Mouse (Mus musculus) liver, embryonic 11.5 days (tissue): ENCODE results near the gene Zbtb48. TPM values are rescaled to one million over a fixed set of nuclear protein-coding genes. Genes with fewer than 3 reads are reported as not detected.

ENCODE experiments used
- ATAC-seq: fragments of 200-750 bp; cut with Nextera tagmentation; replicated peaks from 2 replicates; pipeline ENCODE4 v1.8.0; 2017; ENCODE audit warnings: moderate number of reproducible peaks, mild to moderate bottlenecking, moderate TSS enrichment, moderate library complexity; ENCODE audit not compliant: low FRiP score
- DNase-seq: peaks from one replicate; pipeline ENCODE4 v3.0.0-alpha.2; 2017; ENCODE audit warnings: low spot score
- H3K27ac ChIP-seq: fragments of 300-500 bp; sonication (generic); 2 replicates; pipeline ENCODE4 v1.5.1; 2014; ENCODE audit warnings: mild to moderate bottlenecking, low read depth, low read length, control low read depth
- H3K27me3 ChIP-seq: fragments of 300-500 bp; sonication (generic); replicated peaks from 2 replicates; pipeline ENCODE4 v1.6.1; 2014; ENCODE audit warnings: low read length, mixed read lengths; ENCODE audit not compliant: control insufficient read depth, insufficient read depth
- H3K36me3 ChIP-seq: fragments of 300-500 bp; sonication (generic); 2 replicates; pipeline ENCODE4 v1.6.1; 2014; ENCODE audit warnings: mild to moderate bottlenecking, low read length, moderate library complexity, mixed read lengths; ENCODE audit not compliant: control insufficient read depth, insufficient read depth
- H3K4me1 ChIP-seq: fragments of 300-500 bp; sonication (generic); replicated peaks from 2 replicates; pipeline ENCODE4 v1.6.1; 2014; ENCODE audit warnings: low read length, mixed read lengths; ENCODE audit not compliant: control insufficient read depth, insufficient read depth
- H3K4me2 ChIP-seq: fragments of 300-500 bp; sonication (generic); 2 replicates; pipeline ENCODE4 v1.6.1; 2014; ENCODE audit warnings: mild to moderate bottlenecking, control low read depth, moderate library complexity
- H3K4me3 ChIP-seq: fragments of 300-500 bp; sonication (generic); 2 replicates; pipeline ENCODE4 v1.5.1; 2014; ENCODE audit warnings: low read depth, low read length, control low read depth
- H3K9ac ChIP-seq: fragments of 300-500 bp; sonication (generic); 2 replicates; pipeline ENCODE4 v1.6.1; 2014; ENCODE audit warnings: low read depth, low read length, control low read depth
- H3K9me3 ChIP-seq: fragments of 300-500 bp; sonication (generic); 2 replicates; pipeline ENCODE4 v1.6.1; 2016; ENCODE audit warnings: low read length, inconsistent platforms, mixed read lengths; ENCODE audit not compliant: control insufficient read depth
- WGBS: fragments of 180-500 bp; shearing (Covaris S2); extraction: QIAGEN DNeasy Blood & Tissue Kit; methylation state at CpG from one replicate; pipeline ENCODE4 v1.1.7; 2014; 5-methylcytosine and 5-hydroxymethylcytosine counted together
- polyA plus RNA-seq: library from polyadenylated mRNA; unstranded; fragments of >200 nt; fragmentation: Nextera tagmentation; extraction: Ambion mirVana; gene quantifications from 2 replicates; pipeline ENCODE4 v1.2.1, GENCODE M21; 2014

Zbtb48 gene
- polyA plus RNA-seq, 1 experiment from 2014 or later: 17.8 TPM

- H3K27me3 ChIP-seq: no peaks in the 10 kb centered on the region
- no peaks in the 10 kb centered on the region; the same call in 1 of the 2 replicates for H3K4me1 ChIP-seq
- no peak overlapping the region for H3K27ac ChIP-seq
- H3K36me3 ChIP-seq: no peaks in the 10 kb centered on the region
- WGBS: 81% methylated on average over 6 of the region's 6 CpGs
- DNase-seq: no peak
- H3K9ac ChIP-seq: no peak overlapping the region
- H3K9me3 ChIP-seq: no peaks in the 10 kb centered on the region
- no peak overlapping the region for H3K4me3 ChIP-seq
- no peak for ATAC-seq
- H3K4me2 ChIP-seq: no peak overlapping the region
Observed at GRCm38 (mm10) chr4:152068166-152068724, 40.8 kb upstream of the Zbtb48 start.

GRCm38 (mm10) chr4:152067280-152067679 lies 39.8 kb upstream of the Zbtb48 start:
- Histone ChIP-seq H3K27ac (no peak overlapping the region), H3K36me3 (no peaks in the 10 kb centered on the region), H3K9me3 (no peaks in the 10 kb centered on the region), H3K27me3 (no peaks in the 10 kb centered on the region), H3K4me3 (no peak overlapping the region), H3K4me2 (no peak overlapping the region), H3K4me1 (no peaks in the 10 kb centered on the region; the same call in 1 of the 2 replicates), H3K9ac (no peak overlapping the region)
- ATAC-seq (no peak), DNase-seq (no peak)

GRCm38 (mm10) chr4:152062390-152063110 lies 35.1 kb upstream of the Zbtb48 start:
- Histone ChIP-seq H3K36me3 (peaks cover 24% of the 10 kb centered on the region), H3K4me2 (no peak overlapping the region), H3K27ac (no peak overlapping the region), H3K9me3 (no peaks in the 10 kb centered on the region), H3K4me1 (no peaks in the 10 kb centered on the region), H3K4me3 (no peak overlapping the region), H3K27me3 (no peaks in the 10 kb centered on the region), H3K9ac (no peak overlapping the region)
- ATAC-seq (peak; percentile 37; the same call in 1 of the 2 replicates), DNase-seq (no peak)
- WGBS: 76% methylated on average over 9 of the region's 9 CpGs

GRCm38 (mm10) chr4:152044609-152045008 lies 17.1 kb upstream of the Zbtb48 start:
- 85% methylated on average over 6 of the region's 6 CpGs for WGBS
- ATAC-seq (no peak), DNase-seq (no peak)
- Histone ChIP-seq H3K27ac (no peak overlapping the region), H3K9me3 (no peaks in the 10 kb centered on the region), H3K9ac (no peak overlapping the region), H3K27me3 (no peaks in the 10 kb centered on the region), H3K4me1 (peaks cover 4% of the 10 kb centered on the region; the same call in 1 of the 2 replicates), H3K4me2 (no peak overlapping the region), H3K4me3 (no peak overlapping the region), H3K36me3 (peaks cover 70% of the 10 kb centered on the region)

DNA sequence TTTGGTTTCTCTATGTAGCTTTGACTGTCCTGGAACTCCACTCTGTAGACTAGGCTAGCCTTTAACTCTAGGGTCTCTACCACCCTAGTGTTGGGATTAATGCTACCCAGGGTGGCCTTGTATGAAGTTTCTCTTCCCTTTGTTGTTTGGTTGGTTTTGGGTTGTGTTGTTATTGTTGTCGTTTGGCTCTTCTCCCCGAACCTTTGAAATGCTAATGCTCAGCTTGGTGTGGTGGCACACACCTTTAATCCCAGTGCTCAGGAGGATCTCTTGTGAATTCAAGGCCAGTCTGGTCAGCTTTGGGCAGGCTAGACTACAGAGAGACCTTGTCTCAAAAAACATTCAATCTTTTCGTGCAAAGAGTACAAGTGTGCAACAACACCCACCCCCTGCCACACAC lies 15.7 kb upstream of the Zbtb48 start:
- no peaks in the 10 kb centered on the region for H3K9me3 ChIP-seq
- ATAC-seq (no peak), DNase-seq (no peak)
- H3K36me3 ChIP-seq: peaks cover 61% of the 10 kb centered on the region
- no peak overlapping the region for H3K4me3 ChIP-seq
- H3K4me1 ChIP-seq: peaks cover 4% of the 10 kb centered on the region
- 87% methylated on average over 3 of the region's 3 CpGs for WGBS
- no peak overlapping the region for H3K27ac ChIP-seq
- no peaks in the 10 kb centered on the region for H3K27me3 ChIP-seq
- H3K4me2 ChIP-seq: no peak overlapping the region
- H3K9ac ChIP-seq: no peak overlapping the region

GRCm38 (mm10) chr4:152041924-152042641 lies 14.6 kb upstream of the Zbtb48 start:
- Histone ChIP-seq H3K36me3 (peaks cover 53% of the 10 kb centered on the region), H3K27me3 (no peaks in the 10 kb centered on the region), H3K9me3 (no peaks in the 10 kb centered on the region), H3K4me2 (no peak overlapping the region), H3K27ac (no peak overlapping the region), H3K4me3 (no peak overlapping the region), H3K9ac (no peak overlapping the region), H3K4me1 (peaks cover 4% of the 10 kb centered on the region)
- no peak for ATAC-seq
- no peak for DNase-seq
- WGBS: 94% methylated on average over 22 of the region's 22 CpGs

GRCm38 (mm10) chr4:152039831-152040310 lies 12.4 kb upstream of the Zbtb48 start:
- no peaks in the 10 kb centered on the region for H3K27me3 ChIP-seq
- peak overlapping the region; percentile 80 for H3K4me2 ChIP-seq
- ATAC-seq: peak; percentile 8
- 2% methylated on average over 25 of the region's 25 CpGs for WGBS
- peaks cover 37% of the 10 kb centered on the region for H3K36me3 ChIP-seq
- no peaks in the 10 kb centered on the region for H3K9me3 ChIP-seq
- no peak for DNase-seq
- H3K9ac ChIP-seq: peak overlapping the region; percentile 96
- H3K4me3 ChIP-seq: peak overlapping the region; percentile 100
- H3K4me1 ChIP-seq: peaks cover 4% of the 10 kb centered on the region
- H3K27ac ChIP-seq: peak overlapping the region; percentile 67

DNA sequence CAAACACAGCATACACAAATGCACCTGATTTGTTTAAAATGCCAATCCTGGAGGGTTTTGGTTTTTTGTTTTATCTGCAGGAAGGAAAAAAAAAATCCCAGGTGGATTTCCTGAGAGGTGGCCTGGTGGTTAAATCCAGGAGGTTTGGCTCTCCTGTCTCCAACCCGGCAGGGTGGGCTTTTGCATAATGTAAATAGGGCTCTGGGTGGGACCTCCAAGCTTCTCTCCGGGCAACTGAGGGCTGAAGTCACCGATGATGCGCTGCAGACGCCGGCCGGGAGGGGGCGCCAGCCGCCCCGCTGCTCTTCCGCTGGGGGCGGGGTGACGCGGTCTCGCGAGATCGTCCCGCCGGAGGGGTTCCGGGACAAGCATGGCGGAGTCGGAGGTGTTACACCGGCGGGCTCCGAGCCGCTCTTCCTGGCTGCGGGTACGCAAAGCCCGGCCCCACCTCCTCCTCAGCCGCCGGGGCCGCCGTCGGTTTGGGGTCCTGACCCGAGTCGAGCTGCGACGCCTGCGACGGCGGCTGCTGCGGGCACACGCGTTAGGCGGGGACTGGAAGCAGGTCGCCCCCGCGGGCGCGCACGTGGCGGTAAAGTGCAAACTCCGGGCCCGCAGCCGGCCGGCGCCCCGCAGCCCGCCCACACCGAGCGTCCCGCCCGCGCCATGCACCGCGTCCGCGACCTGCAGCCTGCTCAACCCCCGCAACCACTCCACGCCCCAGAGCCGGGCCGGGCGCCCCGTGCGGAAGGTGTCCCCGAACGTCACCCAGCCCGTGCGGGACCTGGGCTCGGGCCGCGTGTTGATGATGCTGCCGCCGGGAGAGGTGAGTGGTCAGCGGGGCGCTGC lies 11.7 kb upstream of the Zbtb48 start, which contains the start of gene Nol9:
Gene Nol9 (plus strand): TSS at position 337 of the 846 bp plus-strand sequence.
- DNase-seq (peak; percentile 94), ATAC-seq (peak; percentile 84)
- Histone ChIP-seq H3K27me3 (no peaks in the 10 kb centered on the region), H3K36me3 (peaks cover 30% of the 10 kb centered on the region), H3K9ac (peak within 1 kb of the TSS; percentile 96), H3K9me3 (no peaks in the 10 kb centered on the region), H3K4me3 (peak within 1 kb of the TSS; percentile 100), H3K4me2 (peak within 1 kb of the TSS; percentile 80), H3K4me1 (peaks cover 4% of the 10 kb centered on the region), H3K27ac (peak within 1 kb of the TSS; percentile 67)
- under 1% methylated on average over 67 of the region's 86 CpGs for WGBS
